Mouse (Mus musculus) Muller cell, postnatal 12 days (primary cell): ENCODE measurements around the gene Plekhg5.
A peak's percentile ranks its signal among the peaks of the same experiment; 100 is the strongest.

Experiments
- DNase-seq: peaks from one replicate; pipeline ENCODE4 v3.0.0-alpha.2; 2015; ENCODE audit errors: inconsistent ontology term

The Plekhg5 gene

DNA sequence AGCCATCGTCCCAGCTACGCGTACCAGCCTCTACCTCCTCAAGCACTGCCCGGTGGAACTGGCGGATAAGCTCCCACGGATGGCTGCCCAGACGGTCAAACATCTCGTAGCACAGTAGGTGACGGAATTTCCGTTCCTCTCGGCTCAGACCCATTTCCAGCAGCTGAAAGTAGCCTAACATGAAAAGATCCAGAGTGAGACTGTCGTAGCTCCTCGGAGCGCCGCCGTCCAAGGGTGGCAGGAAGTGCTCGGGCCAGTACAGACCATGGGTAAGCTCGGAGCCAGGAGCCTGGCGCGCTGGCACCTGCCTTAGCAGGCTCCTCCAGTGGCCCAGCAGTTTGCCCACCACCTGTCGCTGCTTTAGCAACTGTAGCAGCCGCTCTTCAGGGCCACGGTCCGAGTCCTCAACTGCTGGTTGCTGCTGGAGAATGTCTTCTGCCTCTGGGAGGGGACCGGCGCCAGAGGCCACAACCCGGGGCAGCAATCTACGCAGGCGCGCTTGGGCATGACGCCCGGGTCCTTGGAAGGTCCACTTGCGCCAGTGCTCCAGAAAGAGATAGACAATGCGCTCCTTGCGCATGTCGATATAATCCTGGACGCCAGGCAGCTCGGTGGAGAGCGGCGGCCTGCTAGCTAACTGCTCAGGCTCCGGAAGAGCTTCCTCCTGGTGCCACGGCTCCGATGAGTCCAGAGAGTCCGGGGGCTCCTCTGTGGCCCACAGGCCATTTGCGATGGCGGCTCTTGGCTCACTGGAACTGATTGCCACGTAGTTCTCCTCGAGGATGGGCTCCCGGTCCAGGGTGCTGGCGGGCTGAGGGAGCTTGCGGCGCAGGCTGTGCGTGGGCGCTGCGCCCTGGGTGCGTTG lies 53.1 kb downstream of the Plekhg5 start:
- peak; percentile 84 for DNase-seq

- DNase-seq, result peak; percentile 64
Observed at GRCm38 (mm10) chr4:152126026-152126920, 54.0 kb downstream of the Plekhg5 start.

GRCm38 (mm10) chr4:152127884-152128283 lies 55.6 kb downstream of the Plekhg5 start:
- no peak for DNase-seq

- no peak for DNase-seq
Observed at GRCm38 (mm10) chr4:152128784-152129183, 56.5 kb downstream of the Plekhg5 start.

GRCm38 (mm10) chr4:152129395-152129930 lies 57.2 kb downstream of the Plekhg5 start:
- no peak for DNase-seq

DNA sequence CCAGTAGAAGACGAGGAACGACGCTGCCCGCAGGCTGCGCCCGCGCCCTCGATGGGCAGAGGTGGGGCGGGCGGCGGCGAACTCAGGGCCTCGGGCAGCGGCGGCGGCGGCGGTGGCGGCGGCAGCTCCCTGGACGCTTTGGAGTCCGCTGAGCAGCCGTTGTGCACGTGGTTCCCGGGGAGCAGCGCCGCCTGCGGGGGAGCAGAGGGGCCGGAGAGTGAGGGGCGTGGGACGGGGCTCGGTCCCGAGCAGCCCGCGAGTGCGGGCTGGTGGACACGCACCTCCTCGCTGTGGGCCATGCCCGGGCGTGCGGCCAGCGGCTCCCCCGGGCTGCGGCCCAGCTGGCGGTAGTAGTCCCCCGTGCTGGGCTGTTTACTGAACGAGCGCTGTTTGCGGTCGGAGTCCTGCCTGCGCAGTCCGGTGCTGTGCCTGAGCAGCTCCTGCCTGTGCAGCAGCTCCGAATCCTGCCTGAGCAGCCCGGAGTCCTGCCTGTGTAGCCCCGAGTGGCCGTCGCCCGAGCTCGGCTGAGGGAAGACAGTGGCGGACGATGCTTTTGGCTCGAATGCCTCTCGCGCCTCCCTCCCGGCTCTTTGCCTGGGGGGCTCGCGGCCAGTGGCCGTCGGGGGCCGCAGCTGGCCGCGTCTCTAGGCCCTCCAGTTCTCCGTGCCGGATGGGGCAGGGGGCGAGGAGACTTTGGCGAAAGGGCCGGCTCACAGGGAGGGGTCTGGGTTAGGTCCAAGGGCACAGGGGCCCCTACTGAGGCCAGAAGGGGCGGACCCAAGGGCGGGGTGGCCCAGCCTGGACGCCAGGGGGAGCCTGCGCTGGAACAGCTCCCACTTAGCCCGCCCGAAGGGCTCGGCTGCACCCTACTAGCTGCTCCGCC lies 58.7 kb downstream of the Plekhg5 start:
- DNase-seq, result peak; percentile 88

GRCm38 (mm10) chr4:152131809-152132771 lies 59.8 kb downstream of the Plekhg5 start:
- peak; percentile 86 for DNase-seq

DNA sequence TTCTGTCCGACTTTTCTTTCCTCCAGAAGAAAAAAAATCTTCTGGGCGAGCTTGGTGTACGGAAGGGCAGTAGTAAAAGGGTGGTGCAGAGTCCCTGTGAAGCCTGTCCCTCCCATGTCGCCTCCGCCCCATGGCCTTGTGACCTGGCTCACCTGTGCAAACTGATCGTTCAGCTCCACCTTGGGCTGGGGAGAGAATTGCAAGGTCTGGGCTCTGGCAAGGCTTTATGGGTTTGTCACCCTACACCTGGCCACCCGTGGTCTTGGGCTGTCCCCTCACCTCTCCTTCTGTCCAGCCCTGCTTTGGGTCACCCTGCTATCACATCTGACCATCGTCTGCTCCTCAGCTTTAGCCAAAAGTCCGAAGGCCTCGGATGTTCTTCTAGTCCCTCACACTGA lies 60.5 kb downstream of the Plekhg5 start:
- DNase-seq, result no peak

DNA sequence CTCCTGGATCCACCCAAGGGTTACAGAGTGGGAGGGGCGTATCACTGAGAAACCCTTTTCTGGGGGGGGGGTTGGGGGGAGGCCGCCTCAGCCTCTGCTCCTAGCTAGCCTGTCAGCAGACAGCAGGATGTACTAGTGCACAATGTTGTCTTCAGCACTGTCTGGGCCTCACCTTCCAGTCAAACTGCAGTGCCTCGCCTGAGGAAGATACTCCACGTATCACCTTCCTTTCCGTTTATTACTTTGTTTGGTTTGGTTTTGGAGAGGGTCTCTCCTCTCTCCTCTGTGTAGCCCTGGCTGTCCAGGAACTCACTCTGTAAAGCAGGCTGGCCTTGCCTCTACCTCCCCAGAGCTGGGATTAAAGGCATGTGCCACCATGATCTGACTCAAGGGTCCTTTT lies 60.9 kb downstream of the Plekhg5 start:
- DNase-seq, result no peak

DNA sequence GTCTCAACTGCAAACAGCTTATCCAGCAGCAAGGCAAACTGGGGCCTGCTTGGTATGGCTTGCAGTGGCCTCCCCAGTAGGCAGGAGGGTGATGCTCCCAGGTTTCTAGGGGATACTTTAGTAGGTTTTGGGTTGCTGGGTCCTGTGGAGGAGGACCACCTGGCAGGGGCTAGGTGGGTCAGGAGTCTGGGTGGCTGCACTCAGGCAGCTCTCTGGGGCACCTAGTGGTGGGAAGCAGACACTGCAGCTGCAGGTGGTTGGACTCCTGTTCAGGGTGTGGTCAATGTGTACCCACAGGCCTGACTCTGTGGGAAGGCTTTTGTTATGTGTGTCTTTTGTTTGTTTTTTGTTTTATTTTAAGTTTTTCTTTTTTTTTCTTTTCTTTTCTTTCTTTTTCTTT lies 62.2 kb downstream of the Plekhg5 start:
- no peak for DNase-seq

- DNase-seq, result no peak
Observed at GRCm38 (mm10) chr4:152135363-152135762, 63.1 kb downstream of the Plekhg5 start.

- DNase-seq, result no peak
Observed at GRCm38 (mm10) chr4:152136112-152136875, 64.0 kb downstream of the Plekhg5 start.

GRCm38 (mm10) chr4:152136876-152137250 lies 64.6 kb downstream of the Plekhg5 start:
- no peak for DNase-seq

DNA sequence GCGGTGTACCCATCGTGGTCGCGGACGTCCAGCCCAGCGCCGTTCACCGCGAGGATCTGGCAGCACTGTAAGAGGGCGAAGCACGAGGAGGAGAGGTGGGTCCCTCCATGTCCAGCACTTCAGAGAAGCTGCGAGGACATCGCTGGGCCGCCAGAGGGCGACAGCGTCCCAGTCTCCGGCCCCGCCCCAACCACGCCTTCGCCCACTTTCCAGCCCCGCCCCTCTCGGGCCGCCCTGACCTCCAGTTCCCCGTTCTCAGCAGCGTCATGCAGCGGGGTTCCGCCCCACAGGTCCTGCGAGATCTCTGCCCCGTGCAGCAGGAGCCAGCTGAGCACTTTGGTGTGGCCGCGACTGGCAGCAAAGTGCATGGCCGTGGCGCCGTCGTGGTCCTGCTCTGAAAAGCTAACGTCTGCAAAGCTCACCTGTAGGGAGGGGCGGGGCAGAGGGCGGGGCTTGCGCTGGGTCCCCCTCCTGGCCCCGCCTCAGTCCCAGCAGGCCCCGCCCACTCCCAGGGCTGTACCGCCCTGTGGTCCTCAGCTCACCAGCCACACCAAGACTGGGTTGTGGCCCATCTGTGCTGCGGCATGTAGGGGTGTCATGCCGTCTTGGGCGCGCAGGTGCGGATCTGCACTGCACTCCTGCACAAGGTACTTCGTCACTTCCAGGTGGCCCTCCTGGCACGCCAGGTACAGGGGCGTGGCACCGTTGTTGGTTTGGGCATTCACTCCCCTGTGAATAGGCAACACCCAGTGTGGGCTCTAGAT lies 66.4 kb downstream of the Plekhg5 start:
- peak; percentile 93 for DNase-seq

- DNase-seq, result no peak
Observed at GRCm38 (mm10) chr4:152140441-152140840, 68.1 kb downstream of the Plekhg5 start.

- DNase-seq, result no peak
Observed at GRCm38 (mm10) chr4:152141521-152142135, 69.3 kb downstream of the Plekhg5 start.

DNA sequence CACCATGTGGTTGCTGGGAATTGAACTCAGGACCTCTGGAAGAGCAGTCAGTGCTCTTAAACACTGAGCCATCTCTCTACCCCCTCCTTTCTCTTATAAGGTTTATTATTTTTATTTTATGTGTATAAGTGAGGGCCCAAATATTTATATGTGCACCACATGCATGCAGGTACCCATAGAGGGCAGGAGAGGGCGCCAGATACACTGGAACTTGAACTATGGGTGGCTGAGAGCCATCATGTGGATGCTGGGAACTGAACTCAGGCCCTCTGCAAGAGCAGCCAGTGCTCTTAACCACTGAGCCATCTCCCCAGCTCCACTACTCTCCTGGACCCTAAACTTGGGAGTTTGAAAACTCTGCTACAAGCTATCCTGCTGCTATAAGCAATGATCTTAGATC lies 71.3 kb downstream of the Plekhg5 start:
- DNase-seq, result no peak

GRCm38 (mm10) chr4:152145473-152145872 lies 73.2 kb downstream of the Plekhg5 start:
- DNase-seq, result no peak
